Mouse (Mus musculus) heart, postnatal 10 days (tissue): Measurements from ENCODE around the gene Tex12. TPM values are rescaled to one million over a fixed set of nuclear protein-coding genes. Genes with fewer than 3 reads are reported as not detected.

ENCODE experiments used
- DNase-seq, 2 experiments: peaks; one replicate each; pipeline ENCODE4 v3.0.0; 2021
- intact Hi-C: fragments of 180-260 bp; cut with DNase I; formaldehyde crosslinking; loops from one replicate; pipeline ENCODE4 v1.15.1; 2025
- total RNA-seq, 2 experiments: library from RNA; stranded (reverse); gene quantifications; 2 replicates each; pipeline ENCODE4 v1.2.3; 2021

Tex12 gene
- total RNA-seq, 2 experiments from 2014 or later = not detected

- intact Hi-C loops = no loop called here
These were observed 39.6 kb downstream of the Tex12 start for GRCm38 (mm10) chr9:50521562-50521961.

GRCm38 (mm10) chr9:50520748-50521147 is 40.4 kb downstream of the Tex12 start:
- intact Hi-C loops = no loop called here

More at GRCm38 (mm10) chr9:50521562-50521961, 39.6 kb downstream of the Tex12 start:
- DNase-seq = no peak

GRCm38 (mm10) chr9:50518781-50519180 is 42.3 kb downstream of the Tex12 start:
- intact Hi-C loops = no loop called here
- peak; percentile 22 to 46 for DNase-seq

More at GRCm38 (mm10) chr9:50520748-50521147, 40.4 kb downstream of the Tex12 start:
- no peak for DNase-seq

GRCm38 (mm10) chr9:50515462-50515861 is 45.7 kb downstream of the Tex12 start:
- intact Hi-C loops = no loop called here
- DNase-seq = no peak

- intact Hi-C loops = no loop called here
- DNase-seq = no peak
These were observed 53.6 kb downstream of the Tex12 start for GRCm38 (mm10) chr9:50507570-50507969.

Other genes starting within 250 kb of the Tex12 start
- 100 to 1,000 TPM; 583 to 589 TPM for gene Rpl10-ps3, start 216.4 kb downstream of the Tex12 start, total RNA-seq
- 1 to 10 TPM; 1.2 to 2.6 TPM for gene Plet1, start 66.8 kb downstream of the Tex12 start, total RNA-seq
- 10 to 100 TPM; 31.7 to 36.8 TPM for gene Pts, start 32.6 kb downstream of the Tex12 start, total RNA-seq
- gene Il18, start 6.5 kb downstream of the Tex12 start, total RNA-seq = 1 to 10 TPM; 1.3 to 2.5 TPM
- under 1 TPM; 0.19 to 0.20 TPM for gene Bco2, start 6.1 kb downstream of the Tex12 start, total RNA-seq
- gene Sdhd, start 42.5 kb upstream of the Tex12 start, total RNA-seq = 100 to 1,000 TPM; 780 to 786 TPM
- gene Timm8b, start 42.6 kb upstream of the Tex12 start, total RNA-seq = 100 to 1,000 TPM; 215 to 218 TPM
- gene Pih1d2, start 56.0 kb upstream of the Tex12 start, total RNA-seq = under 1 TPM; 0.26 to 0.92 TPM
- 10 to 100 TPM; 22.6 to 23.3 TPM for gene Nkapd1, start 56.1 kb upstream of the Tex12 start, total RNA-seq
- 100 to 1,000 TPM; 336 to 364 TPM for gene Dlat, start 98.5 kb upstream of the Tex12 start, total RNA-seq
- 1 to 10 TPM; 7.4 to 7.7 TPM for gene Dixdc1, start 178.2 kb upstream of the Tex12 start, total RNA-seq
- gene 2310030G06Rik, start 185.2 kb upstream of the Tex12 start, total RNA-seq = 1 to 10 TPM; 3.6 to 5.6 TPM
- gene Cryab, start 190.0 kb upstream of the Tex12 start, total RNA-seq = 1,000 to 10,000 TPM; 1,315 to 1,426 TPM
- gene Hspb2, start 191.0 kb upstream of the Tex12 start, total RNA-seq = 100 to 1,000 TPM; 119 to 133 TPM
- gene Fdxacb1, start 206.9 kb upstream of the Tex12 start, total RNA-seq = 1 to 10 TPM; 6.6 to 6.9 TPM
- 10 to 100 TPM; 10.5 to 16.1 TPM for gene Alg9, start 213.7 kb upstream of the Tex12 start, total RNA-seq
- 10 to 100 TPM; 12.5 to 13.9 TPM for gene 1110032A03Rik, start 214.2 kb upstream of the Tex12 start, total RNA-seq